ENCODE assay signal across 26 mouse cellular contexts in the genomic region with DNA sequence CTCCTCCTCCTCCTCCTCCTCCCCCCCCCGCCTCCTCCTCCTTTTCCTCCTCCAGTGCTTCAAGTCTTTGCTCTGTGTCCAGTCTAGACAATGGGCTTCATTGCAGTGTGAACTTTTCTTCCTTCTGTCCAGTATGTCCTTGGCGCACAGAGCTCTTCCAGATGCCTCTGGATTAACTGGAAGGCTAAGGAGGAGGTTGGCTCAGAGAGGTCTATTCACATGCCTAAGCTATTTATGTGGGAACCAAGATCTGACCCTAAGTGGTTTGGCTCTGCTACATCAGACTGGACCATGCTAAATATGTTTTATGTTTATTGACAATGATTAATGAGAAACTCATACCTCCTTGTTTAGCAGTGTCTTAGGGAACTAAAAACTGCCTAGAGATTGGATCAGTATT. TPM values are rescaled to one million over a fixed set of nuclear protein-coding genes. Genes with fewer than 3 reads are reported as not detected.
DNase-seq lines count a peak whose midpoint lies in the region; ATAC-seq and TF ChIP-seq lines count a peak whose summit lies in the region.
"Had no signal": no experiment of that assay in that cellular context is flagged by ENCODE, and none has a peak within 500 bp of the region (broad histone marks: within the 10 kb centered on the region; RNA-seq: fewer than 3 reads in every experiment).

No protein-coding gene starts in this region.

- no peaks in the 10 kb centered on the region for H3K27me3 ChIP-seq in heart, embryonic 12.5 days (replicated peaks)
- H3K27me3 ChIP-seq in liver, embryonic 12.5 days (replicated peaks) = 0 out of 2 replicates have a peak, but pooled peaks cover 8% of the 10 kb centered on the region
- H3K27me3 ChIP-seq: forebrain, embryonic 15.5 days; limb, embryonic 12.5 days; lung, embryonic 15.5 days; midbrain, embryonic 13.5 days; neural tube, embryonic 13.5 days; stomach, embryonic 15.5 days had no signal

- H3K27ac ChIP-seq in gastrocnemius, adult 2 months = peak overlapping the region; percentile 51
- no peak overlapping the region for H3K27ac ChIP-seq in heart, embryonic 12.5 days (ENCODE audit: poor library complexity, severe bottlenecking)
- H3K27ac ChIP-seq in liver, embryonic 12.5 days = no peak overlapping the region
- H3K27ac ChIP-seq: forebrain, embryonic 10.5 days; forebrain, embryonic 15.5 days; hindbrain, embryonic 14.5 days; left cerebral cortex, adult 2 months; limb, embryonic 12.5 days; lung, embryonic 15.5 days; midbrain, embryonic 13.5 days; neural tube, embryonic 13.5 days; stomach, embryonic 15.5 days had no signal

- intact Hi-C loops in gastrocnemius, adult 2 months (cut with DNase I) = no loop called here
- intact Hi-C loops in gastrocnemius, postnatal 36 days (cut with DNase I) = no loop called here

- DNase-seq in gastrocnemius, adult 2 months = no peak
- no peak for DNase-seq in gastrocnemius, postnatal 36 days
- DNase-seq in heart, adult 9 months (ENCODE audit: low spot score in 2 of 2) = peak; percentile 34 to 44
- DNase-seq in urinary bladder, postnatal 14 days (ENCODE audit: low spot score) = peak; percentile 14
- DNase-seq in urinary bladder, postnatal 10 days (ENCODE audit: low spot score) = no peak
- DNase-seq in skeletal muscle tissue, adult 2 months (ENCODE audit: low read depth, low spot score) = peak; percentile 28
- DNase-seq: cerebellum, adult 9-10 months; cerebellum, postnatal 36 days; gastrocnemius, postnatal 10 days; kidney, adult 9 months; kidney, postnatal 10 days; layer of hippocampus, adult 9-11 months; lung, postnatal 4 days; thymus, postnatal 14 days had no signal

- no peak for ATAC-seq in heart, embryonic 12.5 days (ENCODE audit: insufficient number of reproducible peaks, low FRiP score)
- ATAC-seq in liver, embryonic 12.5 days = no peak
- ATAC-seq: forebrain, embryonic 15.5 days; intestine, postnatal 0 days; midbrain, embryonic 13.5 days had no signal

- no peaks in the 10 kb centered on the region for H3K9me3 ChIP-seq in heart, embryonic 12.5 days (replicated peaks)
- H3K9me3 ChIP-seq in liver, embryonic 12.5 days (replicated peaks) = no peaks in the 10 kb centered on the region
- H3K9me3 ChIP-seq: forebrain, embryonic 10.5 days; forebrain, embryonic 15.5 days; limb, embryonic 12.5 days; lung, embryonic 15.5 days; midbrain, embryonic 13.5 days; neural tube, embryonic 13.5 days; stomach, embryonic 15.5 days had no signal

- H3K4me1 ChIP-seq in heart, embryonic 12.5 days (replicated peaks) = no peaks in the 10 kb centered on the region
- H3K4me1 ChIP-seq in liver, embryonic 12.5 days = no peaks in the 10 kb centered on the region
- H3K4me1 ChIP-seq: forebrain, embryonic 15.5 days; limb, embryonic 12.5 days; lung, embryonic 15.5 days; midbrain, embryonic 13.5 days; neural tube, embryonic 13.5 days; stomach, embryonic 15.5 days had no signal

- H3K4me2 ChIP-seq in heart, embryonic 12.5 days = no peak overlapping the region
- no peak overlapping the region for H3K4me2 ChIP-seq in liver, embryonic 12.5 days
- H3K4me2 ChIP-seq: forebrain, embryonic 15.5 days; hindbrain, embryonic 14.5 days; limb, embryonic 12.5 days; lung, embryonic 15.5 days; midbrain, embryonic 13.5 days; neural tube, embryonic 13.5 days; stomach, embryonic 15.5 days had no signal

- no peaks in the 10 kb centered on the region for H3K36me3 ChIP-seq in heart, embryonic 12.5 days
- H3K36me3 ChIP-seq in liver, embryonic 12.5 days = no peaks in the 10 kb centered on the region
- H3K36me3 ChIP-seq: forebrain, embryonic 10.5 days; forebrain, embryonic 15.5 days; limb, embryonic 12.5 days; lung, embryonic 15.5 days; midbrain, embryonic 13.5 days; neural tube, embryonic 13.5 days; stomach, embryonic 15.5 days had no signal

- WGBS in heart, embryonic 12.5 days = 56% methylated on average over 1 of the region's 2 CpGs
- 36% methylated on average over 1 of the region's 2 CpGs for WGBS in liver, embryonic 12.5 days (ENCODE audit: insufficient replicate concordance)

- H3K4me3 ChIP-seq in gastrocnemius, adult 2 months = no peak overlapping the region
- no peak overlapping the region for H3K4me3 ChIP-seq in heart, embryonic 12.5 days
- H3K4me3 ChIP-seq in liver, embryonic 12.5 days = no peak overlapping the region
- H3K4me3 ChIP-seq: forebrain, embryonic 10.5 days; forebrain, embryonic 15.5 days; left cerebral cortex, adult 2 months; limb, embryonic 12.5 days; lung, embryonic 15.5 days; midbrain, embryonic 13.5 days; neural tube, embryonic 13.5 days; stomach, embryonic 15.5 days had no signal

- H3K9ac ChIP-seq in heart, embryonic 12.5 days = no peak overlapping the region
- no peak overlapping the region for H3K9ac ChIP-seq in liver, embryonic 12.5 days
- H3K9ac ChIP-seq: forebrain, embryonic 15.5 days; hindbrain, embryonic 14.5 days; limb, embryonic 12.5 days; lung, embryonic 15.5 days; midbrain, embryonic 13.5 days; neural tube, embryonic 13.5 days; stomach, embryonic 15.5 days had no signal

- TF ChIP-seq CTCF in gastrocnemius, adult 2 months (IDR thresholded peaks at IDR 0.05) = no peak

RNA-seq across cellular contexts. Expression of a gene that starts 53.1 kb away (rescaled TPM):
- 1 to 10 TPM; 1.7 to 3.5 TPM for total RNA-seq in gastrocnemius, adult 2 months (2021)
- 1 to 10 TPM; 2.2 to 3.5 TPM for total RNA-seq in gastrocnemius, postnatal 36 days (2021)
- polyA plus RNA-seq in heart, embryonic 12.5 days (2016; fragmentation: Nextera tagmentation; extraction: Ambion mirVana) = 5.8 and 6.1 TPM in 2 replicates
- 2.2 and 2.9 TPM in 2 replicates for polyA plus RNA-seq in liver, embryonic 12.5 days (2016; fragmentation: Nextera tagmentation; extraction: Ambion mirVana)

Comparison
In these comparisons a context has a peak if more than half of its experiments do, and no peak if none do; other contexts are left out.
1. DNase-seq: peak in heart, adult 9 months (2 of 2), urinary bladder, postnatal 14 days (single experiment) and skeletal muscle tissue, adult 2 months (single experiment); none in gastrocnemius, adult 2 months (single experiment), gastrocnemius, postnatal 36 days (0 of 2) and urinary bladder, postnatal 10 days (single experiment).